In the genomic region with DNA sequence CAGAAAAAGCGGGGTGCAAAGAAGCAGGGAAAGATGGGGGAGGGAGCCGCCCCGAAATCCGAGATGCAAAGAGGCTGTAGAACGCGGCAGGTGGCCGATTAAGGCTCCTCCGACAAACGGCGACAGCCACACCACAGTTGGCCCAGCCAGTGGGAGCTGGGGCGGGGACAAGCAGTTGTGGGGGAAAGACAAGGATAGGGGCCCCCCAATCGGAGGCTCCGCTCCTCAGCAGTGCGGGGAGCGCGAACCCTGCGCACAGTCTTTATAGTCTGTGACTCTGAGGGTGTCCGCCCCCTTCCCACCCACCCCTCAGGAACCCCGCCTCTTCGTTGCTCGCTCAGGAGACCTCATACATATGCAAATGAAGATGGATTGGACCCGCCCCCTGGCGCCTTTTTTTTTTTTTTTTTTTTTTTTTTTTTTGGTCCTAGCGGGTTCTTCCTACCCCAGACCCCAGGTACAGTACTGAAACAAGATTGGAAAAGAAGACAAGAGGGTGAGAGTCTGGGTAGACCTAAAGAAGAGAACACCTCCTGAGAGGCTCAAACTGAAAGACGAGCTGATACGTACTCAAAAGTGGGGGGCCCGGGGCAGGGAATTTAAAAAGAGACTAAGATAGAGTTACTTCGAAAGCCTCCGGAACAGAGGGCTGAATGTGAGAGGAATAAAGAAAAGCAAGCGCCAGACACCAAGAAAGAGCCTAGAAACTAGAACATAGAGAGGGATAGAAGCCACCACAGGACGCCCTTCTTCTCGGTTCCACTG, we compare ENCODE assay signal across 8 mouse cellular contexts. TPM values are rescaled to one million over a fixed set of nuclear protein-coding genes. Genes with fewer than 3 reads are reported as not detected.
DNase-seq lines count a peak whose midpoint lies in the region; ATAC-seq and TF ChIP-seq lines count a peak whose summit lies in the region.

TSS of gene Atp1b2 (minus strand) at position 217 of the 765 bp plus-strand sequence.

- H3K36me3 ChIP-seq in heart, embryonic 11.5 days (ENCODE audit: control insufficient read depth, insufficient read depth, low read length) = no peaks in the 10 kb centered on the region
- no peaks in the 10 kb centered on the region for H3K36me3 ChIP-seq in kidney, embryonic 16.5 days (ENCODE audit: insufficient read depth, low read length)
- peaks cover 2% of the 10 kb centered on the region for H3K36me3 ChIP-seq in liver, embryonic 14.5 days (replicated peaks; ENCODE audit: control insufficient read depth, insufficient read depth, low read depth)
- H3K36me3 ChIP-seq in neural tube, embryonic 12.5 days = no peaks in the 10 kb centered on the region
- H3K36me3 ChIP-seq in stomach, postnatal 0 days (ENCODE audit: control insufficient read depth, insufficient read depth, low read length) = no peaks in the 10 kb centered on the region

- TF ChIP-seq CTCF in brain, embryonic 14.5 days (IDR thresholded peaks at IDR 0.05; ENCODE audit: borderline replicate concordance, extremely low read depth, insufficient read depth, insufficient read length) = no peak
- no peak for TF ChIP-seq CTCF in liver, embryonic 14.5 days (IDR thresholded peaks at IDR 0.05; ENCODE audit: low read depth)
- no peak for TF ChIP-seq CTCF in stomach, postnatal 0 days (IDR thresholded peaks at IDR 0.05; ENCODE audit: low read depth)

- ATAC-seq in erythroblast, adult 5-6 weeks (replicated peaks; ENCODE audit: low FRiP score, poor library complexity, severe bottlenecking) = peak; percentile 81
- peak; percentile 88 for ATAC-seq in heart, embryonic 11.5 days (replicated peaks; ENCODE audit: insufficient number of reproducible peaks, low FRiP score, low TSS enrichment)
- ATAC-seq in kidney, embryonic 16.5 days (ENCODE audit: low FRiP score, low TSS enrichment) = peak; percentile 90
- peak; percentile 90 for ATAC-seq in liver, embryonic 14.5 days (ENCODE audit: insufficient read depth)
- ATAC-seq in neural tube, embryonic 12.5 days (ENCODE audit: low FRiP score, low read depth) = peak; percentile 81
- ATAC-seq in stomach, postnatal 0 days (ENCODE audit: low FRiP score, low TSS enrichment) = peak; percentile 84

- peak within 1 kb of the TSS; percentile 59 for H3K4me3 ChIP-seq in heart, embryonic 11.5 days (ENCODE audit: low read depth, low read length)
- H3K4me3 ChIP-seq in kidney, embryonic 16.5 days (ENCODE audit: low read length) = peak within 1 kb of the TSS; percentile 52
- peak within 1 kb of the TSS; percentile 69 to 71 for H3K4me3 ChIP-seq in liver, embryonic 14.5 days (ENCODE audit: insufficient read depth in 1 of 2, low read depth in 2 of 2, low read length in 2 of 2)
- peak within 1 kb of the TSS; percentile 59 for H3K4me3 ChIP-seq in neural tube, embryonic 12.5 days
- peak within 1 kb of the TSS; percentile 51 for H3K4me3 ChIP-seq in stomach, postnatal 0 days (ENCODE audit: low read depth, low read length)

- H3K4me2 ChIP-seq in heart, embryonic 11.5 days = peak within 1 kb of the TSS; percentile 99
- H3K4me2 ChIP-seq in kidney, embryonic 16.5 days (replicated peaks; ENCODE audit: low read depth, low read length) = peak within 1 kb of the TSS; percentile 98
- peak within 1 kb of the TSS; percentile 98 for H3K4me2 ChIP-seq in liver, embryonic 14.5 days (ENCODE audit: low read depth)
- H3K4me2 ChIP-seq in neural tube, embryonic 12.5 days (replicated peaks) = peak within 1 kb of the TSS; percentile 100
- H3K4me2 ChIP-seq in stomach, postnatal 0 days (replicated peaks; ENCODE audit: low read depth) = peak within 1 kb of the TSS; percentile 74

- TF ChIP-seq POLR2A in brain, embryonic 14.5 days (IDR thresholded peaks at IDR 0.05; ENCODE audit: borderline replicate concordance, extremely low read depth, insufficient read depth, insufficient read length, poor library complexity, severe bottlenecking) = peak; percentile 99; the same call in 1 of the 2 replicates

- no peaks in the 10 kb centered on the region for H3K9me3 ChIP-seq in heart, embryonic 11.5 days (replicated peaks; ENCODE audit: control insufficient read depth, low read length)
- H3K9me3 ChIP-seq in kidney, embryonic 16.5 days (ENCODE audit: low read length) = no peaks in the 10 kb centered on the region
- H3K9me3 ChIP-seq in liver, embryonic 14.5 days (ENCODE audit: control insufficient read depth, low read length) = no peaks in the 10 kb centered on the region
- no peaks in the 10 kb centered on the region for H3K9me3 ChIP-seq in neural tube, embryonic 12.5 days
- no peaks in the 10 kb centered on the region for H3K9me3 ChIP-seq in stomach, postnatal 0 days (ENCODE audit: control insufficient read depth, low read length)

- WGBS in heart, embryonic 11.5 days (ENCODE audit: insufficient replicate concordance) = 1% methylated on average over 32 of the region's 32 CpGs
- 1% methylated on average over 32 of the region's 32 CpGs for WGBS in kidney, embryonic 16.5 days
- WGBS in liver, embryonic 14.5 days (ENCODE audit: insufficient replicate concordance) = 4% methylated on average over 32 of the region's 32 CpGs
- 3% methylated on average over 32 of the region's 32 CpGs for WGBS in neural tube, embryonic 12.5 days
- 2% methylated on average over 32 of the region's 32 CpGs for WGBS in stomach, postnatal 0 days

- H3K27me3 ChIP-seq in heart, embryonic 11.5 days (ENCODE audit: control insufficient read depth, insufficient read depth, low read length) = no peaks in the 10 kb centered on the region
- H3K27me3 ChIP-seq in kidney, embryonic 16.5 days (ENCODE audit: insufficient read depth, low read length) = peaks cover 9% of the 10 kb centered on the region
- H3K27me3 ChIP-seq in liver, embryonic 14.5 days (ENCODE audit: control insufficient read depth, insufficient read depth, low read length) = no peaks in the 10 kb centered on the region
- peaks cover 8% of the 10 kb centered on the region; the same call in 1 of the 2 replicates for H3K27me3 ChIP-seq in neural tube, embryonic 12.5 days (replicated peaks)
- no peaks in the 10 kb centered on the region for H3K27me3 ChIP-seq in stomach, postnatal 0 days (ENCODE audit: control insufficient read depth, insufficient read depth, low read length)

- peak within 1 kb of the TSS; percentile 83 for H3K9ac ChIP-seq in heart, embryonic 11.5 days (ENCODE audit: low read depth, low read length)
- peak within 1 kb of the TSS; percentile 69 for H3K9ac ChIP-seq in kidney, embryonic 16.5 days (replicated peaks; ENCODE audit: low read length)
- peak within 1 kb of the TSS; percentile 86 for H3K9ac ChIP-seq in liver, embryonic 14.5 days (replicated peaks)
- peak within 1 kb of the TSS; percentile 77 for H3K9ac ChIP-seq in neural tube, embryonic 12.5 days
- H3K9ac ChIP-seq in stomach, postnatal 0 days (ENCODE audit: low read length) = peak within 1 kb of the TSS; percentile 67

- TF ChIP-seq EP300 in liver, embryonic 14.5 days (IDR thresholded peaks at IDR 0.05; ENCODE audit: low read depth) = peak; percentile 58
- TF ChIP-seq EP300 in stomach, postnatal 0 days (optimal IDR thresholded peaks at IDR 0.05) = no peak

- H3K4me1 ChIP-seq in heart, embryonic 11.5 days (ENCODE audit: control insufficient read depth, insufficient read depth, low read length) = peaks cover 26% of the 10 kb centered on the region
- H3K4me1 ChIP-seq in kidney, embryonic 16.5 days (ENCODE audit: insufficient read depth, low read length) = peaks cover 19% of the 10 kb centered on the region
- peaks cover 47 to 68% of the 10 kb centered on the region in 2 experiments for H3K4me1 ChIP-seq in liver, embryonic 14.5 days (replicated peaks; ENCODE audit: control insufficient read depth in 2 of 2, insufficient read depth in 2 of 2, low read length in 1 of 2)
- peaks cover 24% of the 10 kb centered on the region for H3K4me1 ChIP-seq in neural tube, embryonic 12.5 days
- no peaks in the 10 kb centered on the region for H3K4me1 ChIP-seq in stomach, postnatal 0 days (replicated peaks; ENCODE audit: control insufficient read depth, insufficient read depth)

- peak within 1 kb of the TSS; percentile 77 for H3K27ac ChIP-seq in heart, embryonic 11.5 days (ENCODE audit: low read depth, low read length)
- H3K27ac ChIP-seq in kidney, embryonic 16.5 days (ENCODE audit: low read length) = peak within 1 kb of the TSS; percentile 30; the same call in 1 of the 2 replicates
- H3K27ac ChIP-seq in liver, embryonic 14.5 days = peak within 1 kb of the TSS; percentile 83
- H3K27ac ChIP-seq in neural tube, embryonic 12.5 days = no peak within 1 kb of the TSS
- peak within 1 kb of the TSS; percentile 42 for H3K27ac ChIP-seq in stomach, postnatal 0 days (replicated peaks)

- DNase-seq in CD4-positive helper T cell, adult 2 months (ENCODE audit: low read depth, low spot score) = peak; percentile 82
- peak; percentile 97 for DNase-seq in brain, embryonic 14.5 days (ENCODE audit: low read depth)
- peak; percentile 88 to 91 (median 90) for DNase-seq in liver, embryonic 14.5 days (ENCODE audit: low read depth in 3 of 3, low spot score in 3 of 3)
- DNase-seq in stomach, postnatal 0 days (ENCODE audit: low spot score) = peak; percentile 77

RNA-seq across cellular contexts. Expression of gene Atp1b2, which starts in this region (rescaled TPM):
- polyA plus RNA-seq in brain, embryonic 14.5 days (2012; rRNA removed) = 44.3 and 74.7 TPM in 2 replicates
- total RNA-seq in erythroblast, adult 5-6 weeks (2015; ENCODE audit: low replicate concordance) = 10.6 and 24.0 TPM in 2 replicates
- 1.2 and 4.0 TPM in 2 replicates for total RNA-seq in erythroblast, adult 5-6 weeks (2017; ENCODE audit: low replicate concordance)
- 31.0 and 36.2 TPM in 2 replicates for polyA plus RNA-seq in heart, embryonic 11.5 days (2014; fragmentation: Nextera tagmentation; extraction: Ambion mirVana)
- polyA plus RNA-seq in kidney, embryonic 16.5 days (2015; fragmentation: Nextera tagmentation; extraction: Ambion mirVana) = 12.3 and 14.3 TPM in 2 replicates
- polyA plus RNA-seq in liver, embryonic 14.5 days (2012; rRNA removed) = 20.6 and 25.2 TPM in 2 replicates
- 21.3 and 29.8 TPM in 2 replicates for polyA plus RNA-seq in liver, embryonic 14.5 days (2014; fragmentation: Nextera tagmentation; extraction: Ambion mirVana)
- 8.4 and 10.8 TPM in 2 replicates for polyA plus RNA-seq in neural tube, embryonic 12.5 days (2016; fragmentation: Nextera tagmentation; extraction: Ambion mirVana)
- 5.3 and 7.2 TPM in 2 replicates for polyA plus RNA-seq in stomach, postnatal 0 days (2015; fragmentation: Nextera tagmentation; extraction: Ambion mirVana)
